Mouse (Mus musculus) heart, postnatal 0 days (tissue): ENCODE data around the gene Trim6.

Experiments used
- CTCF ChIP-seq: IDR thresholded peaks from 2 replicates; pipeline ENCODE4 v1.5.1; 2016; ENCODE audit warnings: antibody characterized with exemption, control low read depth, low read depth
- EP300 ChIP-seq: IDR thresholded peaks from 2 replicates; pipeline ENCODE4 v1.6.1; 2016; ENCODE audit warnings: antibody characterized with exemption, low read depth

DNA sequence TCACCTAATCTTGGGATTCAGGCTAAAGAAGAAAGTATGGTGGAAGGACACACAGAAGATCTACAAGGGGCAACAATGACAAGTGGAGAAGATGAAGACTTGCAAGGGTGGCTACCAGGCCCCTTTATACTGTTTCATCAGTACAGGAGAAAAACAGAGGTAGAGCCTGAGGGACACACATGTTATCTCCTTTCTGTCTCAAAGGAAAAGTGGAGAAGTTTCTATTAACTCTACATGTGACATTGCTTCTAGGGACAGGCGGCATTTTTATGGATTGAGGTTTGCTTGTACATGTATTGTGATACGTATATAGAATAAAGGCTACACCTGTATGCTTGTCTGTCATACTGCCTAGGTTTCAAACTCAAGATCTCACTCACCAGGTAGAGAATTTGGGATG is 35.3 kb upstream of the Trim6 start, which contains the start of gene Olfr648:
- no peak for TF ChIP-seq CTCF
- no peak for TF ChIP-seq EP300
